Mouse (Mus musculus) CH12.LX (cell line): ENCODE measurements around the gene A630023A22Rik. TPM values are rescaled to one million over a fixed set of nuclear protein-coding genes. Genes with fewer than 3 reads are reported as not detected.

Experiments
- DNase-seq: peaks from one replicate; pipeline ENCODE4 v3.0.0-alpha.2; 2013; ENCODE audit errors: extremely low read depth
- H3K27ac ChIP-seq: 2 replicates; pipeline ENCODE4 v1.5.1; 2012; ENCODE audit warnings: low read depth, mild to moderate bottlenecking, control low read depth, moderate library complexity; ENCODE audit not compliant: insufficient read depth
- H3K27me3 ChIP-seq: replicated peaks from 2 replicates; pipeline ENCODE3; 2012; ENCODE audit warnings: inconsistent platforms
- H3K36me3 ChIP-seq, 2 experiments: replicated peaks in 1 of 2; 2 replicates each; pipeline versions ENCODE3 to v1.6.1; 2012; ENCODE audit warnings: inconsistent platforms in 1 of 2, low read length in 1 of 2, mild to moderate bottlenecking in 1 of 2, mixed read lengths in 1 of 2, moderate library complexity in 1 of 2; ENCODE audit not compliant: control insufficient read depth in 1 of 2, insufficient read depth in 1 of 2
- H3K4me1 ChIP-seq, 2 experiments: 2 replicates each; pipeline ENCODE4 v1.6.1; 2012; ENCODE audit warnings: inconsistent platforms in 1 of 2, moderate library complexity in 1 of 2; ENCODE audit not compliant: insufficient read depth in 2 of 2, control insufficient read depth in 1 of 2
- H3K4me2 ChIP-seq: 2 replicates; pipeline ENCODE4 v1.6.1; 2012; ENCODE audit warnings: low read depth, mild to moderate bottlenecking, control low read depth; ENCODE audit not compliant: poor library complexity, insufficient read depth, severe bottlenecking
- H3K4me3 ChIP-seq, 3 experiments: fragments of 150-350 bp in 1 of 3; sonication (generic) in 1 of 3; replicated peaks in 1 of 3; 2 replicates each; pipeline versions ENCODE3 to v1.5.1; 2011 to 2012; ENCODE audit warnings: low read depth in 2 of 3, low read length in 2 of 3, mild to moderate bottlenecking in 2 of 3, moderate library complexity in 2 of 3, control low read depth in 1 of 3, improper control_type of control experiment in 1 of 3, inconsistent platforms in 1 of 3, mixed read lengths in 1 of 3; ENCODE audit not compliant: poor library complexity in 1 of 3
- H3K79me2 ChIP-seq: replicated peaks from 2 replicates; pipeline ENCODE4 v1.6.1; 2012; ENCODE audit warnings: mild to moderate bottlenecking, moderate library complexity; ENCODE audit not compliant: control insufficient read depth, poor library complexity, insufficient read depth, severe bottlenecking; ENCODE audit errors: extremely low read depth
- H3K9ac ChIP-seq: 2 replicates; pipeline ENCODE4 v1.6.1; 2012; ENCODE audit warnings: low read depth, mild to moderate bottlenecking, control low read depth, moderate library complexity; ENCODE audit not compliant: insufficient read depth
- H3K9me3 ChIP-seq: replicated peaks from 2 replicates; pipeline ENCODE3; 2012; ENCODE audit warnings: low read length, inconsistent platforms, mixed read lengths
- BHLHE40 ChIP-seq: IDR thresholded peaks from 2 replicates; pipeline ENCODE4 v1.6.1; 2011; ENCODE audit warnings: mild to moderate bottlenecking, low read depth, low read length, improper control_type of control experiment
- CHD1 ChIP-seq: IDR thresholded peaks from 2 replicates; pipeline ENCODE4 v1.6.1; 2012; ENCODE audit warnings: low read depth, low read length, improper control_type of control experiment, inconsistent platforms
- CHD2 ChIP-seq: IDR thresholded peaks from 2 replicates; pipeline ENCODE4 v1.6.1; 2011; ENCODE audit warnings: low read length, improper control_type of control experiment
- CTCF ChIP-seq, 2 experiments: IDR thresholded peaks in 1 of 2; conservative IDR thresholded peaks in 1 of 2; 2 replicates each; pipeline ENCODE4 v1.5.1; 2011 to 2012; ENCODE audit warnings: low read depth in 2 of 2, low read length in 2 of 2, improper control_type of control experiment in 1 of 2, inconsistent platforms in 1 of 2, mild to moderate bottlenecking in 1 of 2, moderate library complexity in 1 of 2
- ELF1 ChIP-seq: IDR thresholded peaks from 2 replicates; pipeline ENCODE4 v1.6.1; 2014; ENCODE audit warnings: low read depth, mild to moderate bottlenecking, inconsistent platforms, low read length, improper control_type of control experiment
- ETS1 ChIP-seq: conservative IDR thresholded peaks from 2 replicates; pipeline ENCODE4 v1.6.1; 2012; ENCODE audit warnings: low read depth, mild to moderate bottlenecking, inconsistent platforms, low read length, improper control_type of control experiment, moderate library complexity
- IRF4 ChIP-seq: IDR thresholded peaks from 2 replicates; pipeline ENCODE4 v1.6.1; 2014; ENCODE audit warnings: low read depth, mild to moderate bottlenecking, inconsistent platforms, low read length, improper control_type of control experiment
- JUN ChIP-seq: IDR thresholded peaks from 2 replicates; pipeline ENCODE4 v1.6.1; 2011; ENCODE audit warnings: low read depth, mild to moderate bottlenecking, low read length, improper control_type of control experiment, moderate library complexity; ENCODE audit not compliant: insufficient read depth
- KAT2A ChIP-seq: IDR thresholded peaks from 2 replicates; pipeline ENCODE4 v1.6.1; 2012; ENCODE audit warnings: low read length, improper control_type of control experiment, inconsistent platforms; ENCODE audit not compliant: insufficient replicate concordance
- MAZ ChIP-seq: IDR thresholded peaks from 2 replicates; pipeline ENCODE4 v1.6.1; 2012; ENCODE audit warnings: low read depth, mild to moderate bottlenecking, inconsistent platforms, low read length, improper control_type of control experiment, moderate library complexity
- MEF2A ChIP-seq: IDR thresholded peaks from 2 replicates; pipeline ENCODE4 v1.6.1; 2014; ENCODE audit warnings: low read depth, mild to moderate bottlenecking, inconsistent platforms, low read length, improper control_type of control experiment, borderline replicate concordance
- RAD21 ChIP-seq: IDR thresholded peaks from 2 replicates; pipeline ENCODE4 v1.6.1; 2011; ENCODE audit warnings: low read depth, mild to moderate bottlenecking, low read length, improper control_type of control experiment, moderate library complexity
- RCOR1 ChIP-seq: conservative IDR thresholded peaks from 2 replicates; pipeline ENCODE4 v1.6.1; 2012; ENCODE audit warnings: low read depth, mild to moderate bottlenecking, inconsistent platforms, low read length, improper control_type of control experiment
- SIN3A ChIP-seq: IDR thresholded peaks from 2 replicates; pipeline ENCODE4 v1.6.1; 2012; ENCODE audit warnings: low read length, improper control_type of control experiment, inconsistent platforms
- SMC3 ChIP-seq: IDR thresholded peaks from 2 replicates; pipeline ENCODE4 v1.6.1; 2011; ENCODE audit warnings: low read depth, low read length, improper control_type of control experiment
- TCF12 ChIP-seq: IDR thresholded peaks from 2 replicates; pipeline ENCODE4 v1.6.1; 2014; ENCODE audit warnings: low read depth, mild to moderate bottlenecking, inconsistent platforms, low read length, improper control_type of control experiment
- USF1 ChIP-seq: IDR thresholded peaks from 2 replicates; pipeline ENCODE4 v1.6.1; 2014; ENCODE audit warnings: low read depth, mild to moderate bottlenecking, inconsistent platforms, low read length, improper control_type of control experiment
- USF2 ChIP-seq: conservative IDR thresholded peaks from 2 replicates; pipeline ENCODE4 v1.6.1; 2011; ENCODE audit warnings: low read depth, low read length, improper control_type of control experiment
- dilution Hi-C: fragments of 300-500 bp; cut with MboI; formaldehyde crosslinking; loops from 2 replicates; pipeline ENCODE4 v1.14.3; 2020; ENCODE audit warnings: low sequenced_read_pairs; ENCODE audit not compliant: extremely low pct_unique_long_range_greater_than_20kb, extremely low pct_ligation_motif_present
- in situ Hi-C: fragments of 300-500 bp; cut with MboI; formaldehyde crosslinking; loops from 3 replicates; pipeline ENCODE4 v1.14.3; 2019; ENCODE audit warnings: low sequenced_read_pairs, low pct_ligation_motif_present, low pct_unique_long_range_greater_than_20kb, mixed read lengths
- polyA plus RNA-seq: library from polyadenylated mRNA; unstranded; fragments of >175 nt; gene quantifications from 2 replicates; pipeline ENCODE4 v1.2.1, GENCODE M21; 2012; ENCODE audit warnings: low read depth; ENCODE audit not compliant: insufficient read length
- total RNA-seq, 2 experiments: library from RNA; depleted of rRNA; stranded (reverse); fragments of 300-350 nt in 1 of 2; fragments of >200 nt in 1 of 2; gene quantifications; 2 replicates each; pipeline ENCODE4 v1.2.3; 2012 to 2014

Gene A630023A22Rik
- total and polyA plus RNA-seq, 3 experiments, result 0.36 TPM; not detected in 2

DNA sequence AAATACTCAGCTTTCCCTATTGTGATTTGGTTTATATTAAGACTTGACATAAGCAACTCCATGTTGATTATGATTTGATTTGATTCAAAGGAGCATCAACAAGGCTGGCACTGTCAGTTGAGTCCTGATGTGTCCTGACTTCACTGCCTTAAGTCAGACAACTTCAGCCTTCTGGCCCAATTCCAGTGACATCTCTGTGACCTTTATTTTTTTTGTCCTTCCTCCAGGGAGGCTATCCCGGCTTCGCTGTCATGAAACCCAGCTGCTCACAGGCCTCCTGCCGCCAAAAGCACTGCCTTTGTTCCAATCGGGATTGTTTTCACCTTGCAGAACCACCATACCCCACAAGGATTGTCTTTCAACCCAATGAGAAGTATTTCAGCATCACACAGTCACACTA lies 27.2 kb downstream of the A630023A22Rik start:
- Histone ChIP-seq H3K4me3 (no peak overlapping the region), H3K9ac (no peak overlapping the region), H3K4me1 (peaks cover 5 to 8% of the 10 kb centered on the region in 2 experiments; a peak in 3 of 4 replicates), H3K9me3 (no peaks in the 10 kb centered on the region), H3K36me3 (no peaks in the 10 kb centered on the region), H3K27ac (no peak overlapping the region), H3K79me2 (no peaks in the 10 kb centered on the region), H3K27me3 (no peaks in the 10 kb centered on the region), H3K4me2 (no peak overlapping the region)
- no peak for DNase-seq
- in situ Hi-C loops, result no loop called here
- TF ChIP-seq CHD1 (no peak), ELF1 (no peak), USF2 (no peak), CHD2 (no peak)
- dilution Hi-C loops, result no loop called here

DNA sequence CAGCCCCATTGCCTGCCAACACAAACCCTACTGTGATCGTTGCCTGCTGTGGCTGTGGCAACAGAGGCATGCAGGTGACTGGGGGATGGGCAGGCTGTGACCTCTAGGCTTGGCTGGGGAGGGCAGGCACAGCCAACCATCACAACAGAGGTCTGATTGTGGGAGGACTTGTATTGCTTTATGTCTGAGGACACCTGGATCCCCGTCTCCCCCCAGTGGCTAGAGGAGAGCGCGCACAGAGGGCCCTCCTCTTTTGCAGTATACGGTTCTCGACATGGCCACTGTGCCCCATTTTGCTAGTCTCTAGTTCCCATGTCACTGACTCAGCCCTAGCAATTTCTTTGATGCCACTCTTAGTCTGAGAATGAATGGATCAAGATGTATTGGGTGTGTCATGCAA lies 30.9 kb downstream of the A630023A22Rik start:
- no peak overlapping the region for H3K4me3 ChIP-seq
- no peaks in the 10 kb centered on the region for H3K79me2 ChIP-seq
- peaks cover 0 to 15% of the 10 kb centered on the region in 2 experiments; a peak in 2 of 4 replicates for H3K4me1 ChIP-seq
- in situ Hi-C loops (no loop called here), dilution Hi-C loops (no loop called here)
- peak; percentile 12 for DNase-seq
- no peaks in the 10 kb centered on the region for H3K27me3 ChIP-seq
- H3K27ac ChIP-seq, result no peak overlapping the region
- H3K4me2 ChIP-seq, result no peak overlapping the region
- no peak for TF ChIP-seq KAT2A
- peak; percentile 29 for TF ChIP-seq SMC3
- peak in 1 of 2 experiments; percentile 55; a peak in 2 of 4 replicates for TF ChIP-seq CTCF (conservative IDR thresholded peaks at IDR 0.05 in 1 of 2, IDR thresholded peaks at IDR 0.05 in 1 of 2; ENCODE audit: low read depth in 2 of 2, low read length in 2 of 2)
- TF ChIP-seq TCF12, result no peak
- TF ChIP-seq RAD21, result peak; percentile 38
- H3K9me3 ChIP-seq, result no peaks in the 10 kb centered on the region
- H3K36me3 ChIP-seq, result no peaks in the 10 kb centered on the region
- H3K9ac ChIP-seq, result no peak overlapping the region

DNA sequence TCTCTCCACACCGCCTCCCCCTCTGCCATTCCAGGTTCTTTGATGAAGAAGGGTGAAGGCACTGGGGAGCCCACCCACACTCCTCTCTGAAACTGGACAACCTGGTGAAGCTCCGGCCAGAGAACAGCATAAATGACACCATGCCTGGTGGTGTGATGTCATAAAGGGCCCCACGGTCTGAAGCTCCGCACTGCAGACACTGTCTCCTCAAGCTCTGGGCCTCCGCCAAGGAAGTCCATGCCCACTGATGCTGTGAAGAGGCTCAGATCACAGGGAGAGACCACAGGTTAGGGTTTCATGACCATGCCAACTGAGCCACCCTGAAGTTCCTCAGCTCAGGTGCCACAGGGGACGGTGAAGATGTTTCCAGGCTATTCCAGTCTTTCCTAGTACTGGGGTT lies 50.0 kb downstream of the A630023A22Rik start, which contains the start of gene Antxrl:
TSS of gene Antxrl (plus strand) at position 192 of the 400 bp plus-strand sequence.
- H3K27me3 ChIP-seq, result no peaks in the 10 kb centered on the region
- TF ChIP-seq CTCF (conservative IDR thresholded peaks at IDR 0.05 in 1 of 2, IDR thresholded peaks at IDR 0.05 in 1 of 2; ENCODE audit: low read depth in 2 of 2, low read length in 2 of 2) (no peak), IRF4 (no peak), RAD21 (no peak), MEF2A (no peak), BHLHE40 (no peak), MAZ (no peak), USF1 (no peak), RCOR1 (no peak), JUN (no peak), ETS1 (no peak), SIN3A (no peak)

More for the DNA sequence above, 50.0 kb downstream of the A630023A22Rik start, which contains the start of gene Antxrl:
- Histone ChIP-seq H3K4me3 (no peak within 1 kb of the TSS), H3K9ac (no peak within 1 kb of the TSS), H3K4me1 (peaks cover 0 to 6% of the 10 kb centered on the region in 2 experiments; a peak in 2 of 4 replicates), H3K36me3 (no peaks in the 10 kb centered on the region), H3K27ac (no peak within 1 kb of the TSS), H3K9me3 (no peaks in the 10 kb centered on the region), H3K4me2 (no peak within 1 kb of the TSS), H3K79me2 (no peaks in the 10 kb centered on the region)
- dilution Hi-C loops, result no loop called here
- no peak for DNase-seq
- in situ Hi-C loops, result no loop called here
